Comparison of ENCODE assay signal across 15 mouse cellular contexts in the genomic region with DNA sequence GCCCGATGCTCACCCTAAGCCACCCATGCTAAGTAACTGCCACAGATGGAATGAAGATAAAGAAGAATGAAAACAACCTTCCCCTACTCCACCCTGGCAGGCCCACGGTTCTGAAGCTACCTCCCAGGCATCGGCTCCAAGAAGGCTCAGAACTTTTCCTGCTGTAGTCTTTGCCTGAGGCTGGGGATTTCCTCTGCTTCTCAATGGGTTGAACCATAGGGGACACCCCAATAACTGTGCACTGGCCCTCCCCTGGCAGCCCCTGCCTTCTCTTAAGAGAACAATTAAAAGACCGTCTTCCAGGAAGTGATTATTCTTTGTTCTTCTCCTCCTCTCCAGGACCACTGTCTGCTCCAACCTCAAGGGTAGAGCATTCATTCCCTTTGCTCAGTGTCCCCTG.
"Had no signal": no experiment of that assay in that cellular context is flagged by ENCODE, and none has a peak within 500 bp of the region (broad histone marks: within the 10 kb centered on the region; RNA-seq: fewer than 3 reads in every experiment).

No protein-coding gene starts in this region.

- H3K4me3 ChIP-seq: limb, embryonic 12.5 days; liver, embryonic 13.5 days; lung, embryonic 15.5 days; neural tube, embryonic 13.5 days had no signal

- H3K27ac ChIP-seq: limb, embryonic 12.5 days; liver, embryonic 13.5 days; lung, embryonic 15.5 days; macrophage; neural tube, embryonic 13.5 days; stomach, postnatal 0 days had no signal

- H3K9me3 ChIP-seq: limb, embryonic 12.5 days; liver, embryonic 13.5 days; lung, embryonic 15.5 days; neural tube, embryonic 13.5 days had no signal

- H3K4me1 ChIP-seq: limb, embryonic 12.5 days; liver, embryonic 13.5 days; lung, embryonic 15.5 days; neural tube, embryonic 13.5 days had no signal

- H3K9ac ChIP-seq: limb, embryonic 12.5 days; liver, embryonic 13.5 days; liver, postnatal 0 days; lung, embryonic 15.5 days; neural tube, embryonic 13.5 days had no signal

- ATAC-seq: intestine, postnatal 0 days; liver, postnatal 0 days had no signal

- DNase-seq: kidney, adult 8-10 months; kidney, postnatal 25 days; layer of hippocampus, postnatal 36 days; liver; liver, embryonic 13.5 days; liver, postnatal 0 days; lung, postnatal 14 days; midbrain, embryonic 14.5 days; right cerebral cortex, postnatal 14 days had no signal

- H3K4me2 ChIP-seq: limb, embryonic 12.5 days; liver, embryonic 13.5 days; lung, embryonic 15.5 days; neural tube, embryonic 13.5 days had no signal

- H3K27me3 ChIP-seq: liver, embryonic 13.5 days; lung, embryonic 15.5 days; neural tube, embryonic 13.5 days had no signal

- H3K36me3 ChIP-seq: limb, embryonic 12.5 days; liver, embryonic 13.5 days; lung, embryonic 15.5 days; neural tube, embryonic 13.5 days had no signal
